Mouse (Mus musculus) lung, embryonic 14.5 days (tissue): Measurements from ENCODE around the gene Cnksr2. TPM values are rescaled to one million over a fixed set of nuclear protein-coding genes. Genes with fewer than 3 reads are reported as not detected.

Experiments
- ATAC-seq: fragments of 200-750 bp; cut with Nextera tagmentation; 2 replicates; pipeline ENCODE4 v1.8.0; 2017; ENCODE audit warnings: mild to moderate bottlenecking, moderate TSS enrichment, moderate library complexity; ENCODE audit not compliant: insufficient read depth
- DNase-seq: peaks from one replicate; pipeline ENCODE4 v3.0.0-alpha.2; 2015
- H3K27ac ChIP-seq: fragments of 300-500 bp; sonication (generic); 2 replicates; pipeline ENCODE4 v1.5.1; 2014; ENCODE audit warnings: low read depth, mild to moderate bottlenecking, moderate library complexity
- H3K27me3 ChIP-seq: fragments of 300-500 bp; sonication (generic); 2 replicates; pipeline ENCODE4 v1.6.1; 2014; ENCODE audit warnings: low read length, control low read depth; ENCODE audit not compliant: insufficient read depth
- H3K36me3 ChIP-seq: fragments of 300-500 bp; sonication (generic); 2 replicates; pipeline ENCODE4 v1.6.1; 2014; ENCODE audit warnings: control low read depth; ENCODE audit not compliant: insufficient read depth
- H3K4me1 ChIP-seq: fragments of 300-500 bp; sonication (generic); 2 replicates; pipeline ENCODE4 v1.6.1; 2014; ENCODE audit warnings: antibody characterized with exemption, control low read depth; ENCODE audit not compliant: insufficient read depth
- H3K4me2 ChIP-seq: fragments of 300-500 bp; sonication (generic); 2 replicates; pipeline ENCODE4 v1.6.1; 2014; ENCODE audit warnings: mild to moderate bottlenecking
- H3K4me3 ChIP-seq: fragments of 300-500 bp; sonication (generic); 2 replicates; pipeline ENCODE4 v1.5.1; 2014; ENCODE audit warnings: low read depth, low read length
- H3K9ac ChIP-seq: fragments of 300-500 bp; sonication (generic); 2 replicates; pipeline ENCODE4 v1.6.1; 2014
- H3K9me3 ChIP-seq: fragments of 300-500 bp; sonication (generic); 2 replicates; pipeline ENCODE4 v1.6.1; 2016; ENCODE audit warnings: low read depth, low read length, control low read depth
- CTCF ChIP-seq: IDR thresholded peaks from 2 replicates; pipeline ENCODE4 v1.5.1; 2016; ENCODE audit warnings: antibody characterized with exemption, low read depth
- WGBS: fragments of 180-500 bp; shearing (Covaris S2); extraction: QIAGEN DNeasy Blood & Tissue Kit; methylation state at CpG from one replicate; pipeline ENCODE4 v1.1.7; 2014; 5-methylcytosine and 5-hydroxymethylcytosine counted together
- polyA plus RNA-seq: library from polyadenylated mRNA; unstranded; fragments of >200 nt; fragmentation: Nextera tagmentation; extraction: Ambion mirVana; gene quantifications from 2 replicates; pipeline ENCODE4 v1.2.1, GENCODE M21; 2014

Gene Cnksr2
- polyA plus RNA-seq, 1 experiment from 2014 or later, result 5.2 TPM

GRCm38 (mm10) chrX:157801669-157802068 lies 241.4 kb downstream of the Cnksr2 start:
- Histone ChIP-seq H3K4me1 (no peaks in the 10 kb centered on the region), H3K4me2 (no peak overlapping the region), H3K9me3 (no peaks in the 10 kb centered on the region), H3K4me3 (no peak overlapping the region), H3K36me3 (no peaks in the 10 kb centered on the region), H3K27ac (no peak overlapping the region), H3K9ac (no peak overlapping the region), H3K27me3 (no peaks in the 10 kb centered on the region)
- TF ChIP-seq CTCF, result no peak
- WGBS, result 90% methylated on average over 2 of the region's 2 CpGs
- no peak for ATAC-seq
- DNase-seq, result no peak

Other genes with a start within 250 kb of the Cnksr2 start
- gene Klhl34, start 224.9 kb downstream of the Cnksr2 start, polyA plus RNA-seq, result 1.3 and 1.5 TPM in 2 replicates